27 mouse cellular contexts compared by ENCODE assay signal in genomic region chr10:94825951-94826350, GRCm38 (mm10).
A peak's percentile ranks its signal among the peaks of the same experiment; 100 is the strongest.
DNase-seq lines count a peak whose midpoint lies in the region; ATAC-seq and TF ChIP-seq lines count a peak whose summit lies in the region.
"Had no signal": no experiment of that assay in that cellular context is flagged by ENCODE, and none has a peak within 500 bp of the region (broad histone marks: within the 10 kb centered on the region; RNA-seq: fewer than 3 reads in every experiment).

No protein-coding gene starts in this region.

- H3K4me1 ChIP-seq in liver, postnatal 0 days (ENCODE audit: insufficient read depth): peaks cover 16% of the 10 kb centered on the region
- H3K4me1 ChIP-seq in liver, embryonic 12.5 days: peaks cover 18% of the 10 kb centered on the region
- H3K4me1 ChIP-seq in spleen, adult 2 months (ENCODE audit: control insufficient read depth, insufficient read depth, insufficient read length): peaks cover 34% of the 10 kb centered on the region

- TF ChIP-seq POLR2A in spleen, adult 2 months (IDR thresholded peaks at IDR 0.05; ENCODE audit: low read depth, low read length): no peak

- no peak overlapping the region for H3K4me3 ChIP-seq in liver, postnatal 0 days (ENCODE audit: low read depth, low read length)
- H3K4me3 ChIP-seq in liver, embryonic 12.5 days: no peak overlapping the region
- no peak overlapping the region for H3K4me3 ChIP-seq in spleen, adult 2 months (ENCODE audit: extremely low read depth, insufficient read depth, insufficient read length)
- H3K4me3 ChIP-seq: forebrain, embryonic 13.5 days; heart, embryonic 10.5 days; heart, embryonic 15.5 days; midbrain, embryonic 13.5 days; neural tube, embryonic 13.5 days had no signal

- TF ChIP-seq EP300 in liver, postnatal 0 days (IDR thresholded peaks at IDR 0.05; ENCODE audit: low read depth): peak; percentile 51; the same call in 1 of the 2 replicates

- no peak overlapping the region for H3K9ac ChIP-seq in liver, postnatal 0 days (replicated peaks)
- no peak overlapping the region for H3K9ac ChIP-seq in liver, embryonic 12.5 days
- H3K9ac ChIP-seq: forebrain, embryonic 13.5 days; heart, embryonic 15.5 days; liver, embryonic 14.5 days; midbrain, embryonic 13.5 days; neural tube, embryonic 13.5 days had no signal

- H3K36me3 ChIP-seq in liver, postnatal 0 days (replicated peaks; ENCODE audit: insufficient read depth, low read length): no peaks in the 10 kb centered on the region
- H3K36me3 ChIP-seq in liver, embryonic 12.5 days: peaks cover 12% of the 10 kb centered on the region
- peaks cover 2% of the 10 kb centered on the region; the same call in 1 of the 2 replicates for H3K36me3 ChIP-seq in spleen, adult 2 months (ENCODE audit: control insufficient read depth, insufficient read depth, low read length)
- H3K36me3 ChIP-seq in splenic B cell, adult 2 months (ENCODE audit: control insufficient read depth, insufficient read depth, low read length, poor library complexity, severe bottlenecking): peaks cover 5% of the 10 kb centered on the region; the same call in 1 of the 2 replicates
- H3K36me3 ChIP-seq: heart, embryonic 10.5 days; heart, embryonic 15.5 days had no signal

- DNase-seq in liver, postnatal 0 days: peak; percentile 43
- DNase-seq in spleen, adult 2 months (ENCODE audit: low read depth in 1 of 2, low spot score in 2 of 2): peak in 1 of 2 experiments; percentile 58
- DNase-seq in spleen, adult 12 weeks (ENCODE audit: low spot score): no peak
- DNase-seq in Muller cell, postnatal 12 days (ENCODE audit: inconsistent ontology term): peak; percentile 31
- peak; percentile 79 for DNase-seq in splenic B cell, adult 2 months (ENCODE audit: low read depth, low spot score)
- DNase-seq in ovary, postnatal 36 days (ENCODE audit: low spot score): no peak
- DNase-seq: adrenal gland, adult 2 months; adrenal gland, postnatal 36 days; cerebellum, adult 2 months; cerebellum, postnatal 14 days; gastrocnemius, postnatal 14 days; heart, adult 11 months; kidney, adult 18-20 months; kidney, postnatal 25 days; left cerebral cortex, postnatal 4 days; retina, postnatal 1 day; right cerebral cortex, postnatal 14 days; thymus, postnatal 4 days had no signal

- peak; percentile 54 for ATAC-seq in liver, postnatal 0 days
- no peak for ATAC-seq in liver, embryonic 12.5 days
- ATAC-seq: forebrain, embryonic 13.5 days; hindbrain, embryonic 16.5 days; midbrain, embryonic 13.5 days had no signal

- no peak for TF ChIP-seq CTCF in liver, postnatal 0 days (IDR thresholded peaks at IDR 0.05; ENCODE audit: low read depth)
- TF ChIP-seq CTCF in spleen, adult 2 months (IDR thresholded peaks at IDR 0.05; ENCODE audit: extremely low read depth, insufficient read depth, insufficient read length, insufficient replicate concordance): no peak

- no peaks in the 10 kb centered on the region for H3K27me3 ChIP-seq in liver, postnatal 0 days (ENCODE audit: insufficient read depth, low read length)
- no peaks in the 10 kb centered on the region for H3K27me3 ChIP-seq in liver, embryonic 12.5 days (replicated peaks)
- no peaks in the 10 kb centered on the region for H3K27me3 ChIP-seq in spleen, adult 2 months (ENCODE audit: control insufficient read depth, insufficient read depth, low read length)
- no peaks in the 10 kb centered on the region for H3K27me3 ChIP-seq in splenic B cell, adult 2 months (ENCODE audit: control insufficient read depth, insufficient read depth, low read length, poor library complexity, severe bottlenecking)
- H3K27me3 ChIP-seq: forebrain, embryonic 13.5 days; heart, embryonic 15.5 days; midbrain, embryonic 13.5 days; neural tube, embryonic 13.5 days had no signal

- no peaks in the 10 kb centered on the region for H3K9me3 ChIP-seq in liver, postnatal 0 days (ENCODE audit: low read length)
- no peaks in the 10 kb centered on the region for H3K9me3 ChIP-seq in liver, embryonic 12.5 days (replicated peaks)
- H3K9me3 ChIP-seq: forebrain, embryonic 13.5 days; heart, embryonic 10.5 days; heart, embryonic 15.5 days; midbrain, embryonic 13.5 days; neural tube, embryonic 13.5 days had no signal

- 80% methylated on average over 2 of the region's 2 CpGs for WGBS in liver, postnatal 0 days (ENCODE audit: insufficient replicate concordance)
- 94% methylated on average over 2 of the region's 2 CpGs for WGBS in liver, embryonic 12.5 days (ENCODE audit: insufficient replicate concordance)
- WGBS in spleen, adult 2 months: 44% methylated on average over 2 of the region's 2 CpGs

- no peak overlapping the region for H3K4me2 ChIP-seq in liver, postnatal 0 days (ENCODE audit: low read depth, low read length)
- no peak overlapping the region for H3K4me2 ChIP-seq in liver, embryonic 12.5 days
- H3K4me2 ChIP-seq: forebrain, embryonic 13.5 days; heart, embryonic 15.5 days; midbrain, embryonic 13.5 days; neural tube, embryonic 13.5 days had no signal

- H3K27ac ChIP-seq in liver, postnatal 0 days (ENCODE audit: low read depth): no peak overlapping the region
- no peak overlapping the region for H3K27ac ChIP-seq in liver, embryonic 12.5 days
- peak overlapping the region; percentile 10 for H3K27ac ChIP-seq in spleen, adult 2 months (ENCODE audit: insufficient read depth, low read length)
- H3K27ac ChIP-seq: forebrain, embryonic 13.5 days; heart, embryonic 10.5 days; heart, embryonic 15.5 days; liver, embryonic 14.5 days; macrophage; midbrain, embryonic 13.5 days; neural tube, embryonic 13.5 days had no signal

Comparison
In these comparisons a context has a peak if more than half of its experiments do, and no peak if none do; other contexts are left out.
1. DNase-seq: peak in liver, postnatal 0 days (single experiment), Muller cell, postnatal 12 days (single experiment) and splenic B cell, adult 2 months (single experiment); none in spleen, adult 12 weeks (single experiment) and ovary, postnatal 36 days (single experiment).